Mouse (Mus musculus) stomach, postnatal 0 days (tissue): ENCODE measurements at regions not wholly inside any gene's neighbourhood (a gene's known extent, or its start where the extent isn't known, plus 50 kb on each side); places are given as distances from the start of the nearest gene placed in this dataset.
"Not testable (repeated sequence)": the region's sequence is repeated elsewhere in the genome, so short reads cannot be mapped to it uniquely, and the experiment has no call there.

Experiments used
- ATAC-seq: fragments of 200-750 bp; cut with Nextera tagmentation; 2 replicates; pipeline ENCODE4 v1.8.0; 2017; ENCODE audit not compliant: low FRiP score, low TSS enrichment
- DNase-seq: peaks from one replicate; pipeline ENCODE4 v3.0.0-alpha.2; 2016; ENCODE audit warnings: low spot score
- H3K27ac ChIP-seq: fragments of 300-500 bp; sonication (generic); replicated peaks from 2 replicates; pipeline ENCODE4 v1.5.1; 2014; ENCODE audit warnings: mild to moderate bottlenecking, control low read depth
- H3K27me3 ChIP-seq: fragments of 300-500 bp; sonication (generic); 2 replicates; pipeline ENCODE4 v1.6.1; 2014; ENCODE audit warnings: low read length; ENCODE audit not compliant: control insufficient read depth, insufficient read depth
- H3K36me3 ChIP-seq: fragments of 300-500 bp; sonication (generic); 2 replicates; pipeline ENCODE4 v1.6.1; 2014; ENCODE audit warnings: low read length, mixed read lengths; ENCODE audit not compliant: control insufficient read depth, insufficient read depth
- H3K4me1 ChIP-seq: fragments of 300-500 bp; sonication (generic); replicated peaks from 2 replicates; pipeline ENCODE4 v1.6.1; 2014; ENCODE audit warnings: antibody characterized with exemption; ENCODE audit not compliant: control insufficient read depth, insufficient read depth
- H3K4me2 ChIP-seq: fragments of 300-500 bp; sonication (generic); replicated peaks from 2 replicates; pipeline ENCODE4 v1.6.1; 2014; ENCODE audit warnings: low read depth, mild to moderate bottlenecking, control low read depth, moderate library complexity
- H3K4me3 ChIP-seq: fragments of 300-500 bp; sonication (generic); 2 replicates; pipeline ENCODE4 v1.5.1; 2014; ENCODE audit warnings: low read depth, low read length, control low read depth
- H3K9ac ChIP-seq: fragments of 300-500 bp; sonication (generic); 2 replicates; pipeline ENCODE4 v1.6.1; 2014; ENCODE audit warnings: mild to moderate bottlenecking, low read length, control low read depth, mixed read lengths
- H3K9me3 ChIP-seq: fragments of 300-500 bp; sonication (generic); 2 replicates; pipeline ENCODE4 v1.6.1; 2016; ENCODE audit warnings: low read length; ENCODE audit not compliant: control insufficient read depth
- CTCF ChIP-seq: IDR thresholded peaks from 2 replicates; pipeline ENCODE4 v1.5.1; 2016; ENCODE audit warnings: antibody characterized with exemption, low read depth, mild to moderate bottlenecking, moderate library complexity
- EP300 ChIP-seq: optimal IDR thresholded peaks from 2 replicates; pipeline ENCODE3; 2016; ENCODE audit warnings: antibody characterized with exemption
- WGBS: fragments of 180-500 bp; shearing (Covaris S2); extraction: QIAGEN DNeasy Blood & Tissue Kit; methylation state at CpG from one replicate; pipeline ENCODE4 v1.1.7; 2014; 5-methylcytosine and 5-hydroxymethylcytosine counted together

DNA sequence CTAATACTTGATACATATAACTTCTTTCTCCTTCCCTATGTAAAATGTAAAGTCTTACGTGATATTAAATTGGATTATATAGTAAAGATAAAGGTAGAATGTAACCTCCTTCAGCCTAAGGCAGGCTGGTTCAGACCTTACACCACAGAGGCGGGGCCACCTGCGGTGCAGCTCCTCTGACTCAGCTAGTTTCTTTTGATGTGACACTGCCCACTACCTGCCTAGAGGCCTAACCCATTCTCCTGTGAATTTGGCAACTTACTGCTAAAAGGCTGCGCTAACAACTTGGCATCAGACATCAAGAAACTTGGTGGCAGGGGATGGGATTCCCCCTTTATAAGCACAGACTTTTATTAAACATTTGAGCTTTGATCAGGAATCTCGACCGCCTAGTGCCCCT, 74.5 kb downstream of the Aasdhppt start:
- no peak overlapping the region for H3K4me3 ChIP-seq
- 55% methylated on average over 6 of the region's 6 CpGs for WGBS
- no peak overlapping the region for H3K9ac ChIP-seq
- ATAC-seq (no peak), DNase-seq (no peak)
- no peak overlapping the region for H3K4me2 ChIP-seq
- TF ChIP-seq EP300, result no peak
- TF ChIP-seq CTCF, result no peak
- H3K27me3 ChIP-seq, result no peaks in the 10 kb centered on the region
- no peaks in the 10 kb centered on the region for H3K4me1 ChIP-seq
- no peaks in the 10 kb centered on the region for H3K9me3 ChIP-seq
- H3K36me3 ChIP-seq, result no peaks in the 10 kb centered on the region
- no peak overlapping the region for H3K27ac ChIP-seq

DNA sequence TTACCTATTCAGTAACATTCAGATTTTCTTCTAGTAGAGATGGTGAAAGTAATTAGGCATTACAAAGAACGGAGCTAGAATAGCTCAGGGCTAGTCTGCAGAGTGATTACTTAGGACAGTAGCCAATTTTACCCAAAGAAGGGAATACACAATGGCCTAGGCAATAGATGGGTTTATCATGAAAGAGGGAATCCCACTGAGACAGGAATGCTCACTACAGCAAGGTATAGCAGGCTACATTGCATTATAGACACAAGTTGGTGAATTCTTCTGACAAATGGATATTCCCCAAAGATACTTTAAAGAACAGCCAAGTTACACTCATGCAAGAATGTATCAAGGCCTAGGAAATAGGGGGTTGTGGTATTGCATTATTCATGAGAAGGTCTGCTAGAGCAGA, 94.7 kb downstream of the Aasdhppt start:
- H3K27me3 ChIP-seq, H3K4me1 ChIP-seq, H3K4me3 ChIP-seq, DNase-seq, H3K27ac ChIP-seq, H3K4me2 ChIP-seq, H3K36me3 ChIP-seq, ATAC-seq, H3K9me3 ChIP-seq, H3K9ac ChIP-seq: not testable (repeated sequence)
- 68% methylated on average over 1 of the region's 1 CpGs for WGBS

DNA sequence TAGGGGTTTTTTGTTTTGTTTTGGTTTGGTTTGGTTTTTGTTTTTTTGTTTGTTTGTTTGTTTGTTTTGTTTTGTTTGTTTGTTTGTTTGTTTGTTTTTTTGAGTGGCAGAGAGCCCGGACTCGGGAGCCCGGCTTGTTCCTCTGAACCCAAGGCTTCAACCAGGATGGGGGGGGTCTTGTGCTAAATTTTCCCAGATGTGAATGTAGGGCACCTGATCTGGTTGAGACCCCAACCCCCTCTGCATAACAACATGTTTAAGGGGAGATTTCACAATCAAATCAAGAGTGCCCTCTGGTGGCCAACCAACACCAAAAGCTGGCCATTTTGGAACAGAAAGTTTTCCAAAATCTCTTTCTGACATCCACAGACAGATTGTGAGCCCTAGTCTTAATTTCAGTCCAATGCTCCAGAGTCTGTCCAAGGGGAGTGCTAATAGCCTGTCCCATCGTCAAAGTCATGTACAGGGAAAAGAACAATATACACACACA, 99.2 kb downstream of the Aasdhppt start:
- Histone ChIP-seq H3K4me2 (no peak overlapping the region), H3K27me3 (no peaks in the 10 kb centered on the region), H3K4me3 (no peak overlapping the region), H3K9ac (no peak overlapping the region), H3K27ac (no peak overlapping the region), H3K36me3 (no peaks in the 10 kb centered on the region), H3K4me1 (no peaks in the 10 kb centered on the region), H3K9me3 (no peaks in the 10 kb centered on the region)
- 90% methylated on average over 4 of the region's 4 CpGs for WGBS
- ATAC-seq (no peak), DNase-seq (no peak)
- peak; percentile 38 for TF ChIP-seq CTCF
- no peak for TF ChIP-seq EP300

GRCm38 (mm10) chr9:4192737-4193136, 116.5 kb downstream of the Aasdhppt start:
- H3K27me3 ChIP-seq, H3K4me1 ChIP-seq: not testable (repeated sequence)
- 64% methylated on average over 4 of the region's 4 CpGs for WGBS

DNA sequence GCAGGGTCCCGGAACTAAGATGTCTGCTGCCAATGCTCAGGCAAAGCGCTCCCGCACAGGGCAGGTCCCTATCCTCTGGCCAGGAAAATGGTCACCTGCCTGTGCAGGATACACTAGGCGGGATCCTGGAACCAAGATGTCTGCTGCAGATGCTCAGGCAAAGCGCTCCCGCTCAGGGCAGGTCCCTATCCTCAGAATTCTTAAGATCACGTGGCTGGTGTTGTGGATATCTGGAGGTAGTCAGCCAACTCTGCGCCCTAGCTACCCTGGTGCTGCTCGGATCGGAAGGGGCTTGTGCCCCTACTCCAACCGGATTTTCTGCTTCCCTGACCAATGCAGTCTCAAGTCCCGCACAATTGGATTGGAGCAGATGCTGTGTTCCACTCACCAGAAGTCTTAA, 153.3 kb downstream of the Aasdhppt start:
- H3K4me1 ChIP-seq, H3K4me3 ChIP-seq, DNase-seq, ATAC-seq, H3K27ac ChIP-seq, H3K36me3 ChIP-seq, H3K9me3 ChIP-seq, H3K27me3 ChIP-seq, H3K9ac ChIP-seq, H3K4me2 ChIP-seq: not testable (repeated sequence)
- WGBS, result 85% methylated on average over 12 of the region's 12 CpGs

More at GRCm38 (mm10) chr9:4192737-4193136, 116.5 kb downstream of the Aasdhppt start:
- not testable (repeated sequence) for H3K9me3 ChIP-seq, DNase-seq, H3K4me3 ChIP-seq, H3K36me3 ChIP-seq, H3K9ac ChIP-seq, H3K4me2 ChIP-seq, H3K27ac ChIP-seq, ATAC-seq

GRCm38 (mm10) chr9:4138829-4139228, 170.4 kb downstream of the Aasdhppt start:
- WGBS, result 50% methylated on average over 13 of the region's 15 CpGs

GRCm38 (mm10) chr9:4092518-4092917, 216.8 kb downstream of the Aasdhppt start:
- no peak for ATAC-seq
- TF ChIP-seq EP300 (no peak), CTCF (no peak)

More at GRCm38 (mm10) chr9:4138829-4139228, 170.4 kb downstream of the Aasdhppt start:
- not testable (repeated sequence) for H3K36me3 ChIP-seq, H3K27me3 ChIP-seq, ATAC-seq, H3K4me2 ChIP-seq, H3K4me3 ChIP-seq, H3K9ac ChIP-seq, H3K27ac ChIP-seq, DNase-seq, H3K4me1 ChIP-seq, H3K9me3 ChIP-seq

DNA sequence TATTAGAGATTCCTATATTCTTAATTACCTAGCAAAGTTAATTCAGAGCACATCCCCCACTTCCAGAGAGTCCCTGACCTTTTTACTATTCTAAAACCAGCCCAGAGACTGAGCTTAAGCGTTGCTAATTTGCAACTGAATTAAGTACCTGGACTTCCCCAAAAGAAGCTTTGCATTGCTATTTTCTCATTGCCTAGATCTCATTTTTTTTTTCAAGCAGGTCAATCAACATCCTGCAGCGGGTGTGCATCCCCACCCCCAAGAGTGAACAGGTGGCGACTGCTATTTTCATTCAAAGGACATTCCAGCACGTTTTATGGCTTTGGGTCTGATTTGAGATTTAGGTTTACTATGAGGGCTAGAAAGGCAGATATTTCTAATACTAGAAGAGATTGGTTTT, 226.6 kb downstream of the Aasdhppt start:
- not testable (repeated sequence) for H3K27me3 ChIP-seq, H3K36me3 ChIP-seq, H3K4me2 ChIP-seq, H3K4me3 ChIP-seq, H3K9me3 ChIP-seq, DNase-seq, ATAC-seq, H3K4me1 ChIP-seq, H3K9ac ChIP-seq, H3K27ac ChIP-seq
- WGBS, result 66% methylated on average over 4 of the region's 4 CpGs

More at GRCm38 (mm10) chr9:4092518-4092917, 216.8 kb downstream of the Aasdhppt start:
- Histone ChIP-seq H3K27ac (no peak overlapping the region), H3K36me3 (no peaks in the 10 kb centered on the region), H3K4me2 (no peak overlapping the region), H3K9me3 (no peaks in the 10 kb centered on the region), H3K9ac (no peak overlapping the region), H3K4me3 (no peak overlapping the region), H3K27me3 (no peaks in the 10 kb centered on the region), H3K4me1 (no peaks in the 10 kb centered on the region)
- DNase-seq, result no peak
- 86% methylated on average over 3 of the region's 3 CpGs for WGBS
